Mouse (Mus musculus) embryonic facial prominence, embryonic 13.5 days (tissue): ENCODE results near the gene Leng8. TPM values are rescaled to one million over a fixed set of nuclear protein-coding genes. Genes with fewer than 3 reads are reported as not detected.
"Not testable (repeated sequence)": the region's sequence is repeated elsewhere in the genome, so short reads cannot be mapped to it uniquely, and the experiment has no call there.

Experiments used
- ATAC-seq: fragments of 200-750 bp; cut with Nextera tagmentation; 2 replicates; pipeline ENCODE4 v1.8.0; 2017; ENCODE audit warnings: low read depth; ENCODE audit not compliant: insufficient number of reproducible peaks, insufficient read depth, low FRiP score, low TSS enrichment
- H3K27ac ChIP-seq: fragments of 300-500 bp; sonication (generic); 2 replicates; pipeline ENCODE4 v1.5.1; 2015; ENCODE audit warnings: moderate library complexity, mild to moderate bottlenecking, inconsistent platforms
- H3K27me3 ChIP-seq: fragments of 300-500 bp; sonication (generic); 2 replicates; pipeline ENCODE4 v1.6.1; 2015; ENCODE audit warnings: mild to moderate bottlenecking, inconsistent platforms
- H3K36me3 ChIP-seq: fragments of 300-500 bp; sonication (generic); 2 replicates; pipeline ENCODE4 v1.6.1; 2015; ENCODE audit warnings: mild to moderate bottlenecking, inconsistent platforms
- H3K4me1 ChIP-seq: fragments of 300-500 bp; sonication (generic); 2 replicates; pipeline ENCODE4 v1.6.1; 2015; ENCODE audit warnings: inconsistent platforms
- H3K4me2 ChIP-seq: fragments of 300-500 bp; sonication (generic); 2 replicates; pipeline ENCODE4 v1.6.1; 2015; ENCODE audit warnings: moderate library complexity, mild to moderate bottlenecking, inconsistent platforms
- H3K4me3 ChIP-seq: fragments of 300-500 bp; sonication (generic); 2 replicates; pipeline ENCODE4 v1.5.1; 2015; ENCODE audit warnings: mild to moderate bottlenecking, inconsistent platforms
- H3K9ac ChIP-seq: fragments of 300-500 bp; sonication (generic); 2 replicates; pipeline ENCODE4 v1.6.1; 2015; ENCODE audit warnings: mild to moderate bottlenecking, inconsistent platforms
- H3K9me3 ChIP-seq: fragments of 300-500 bp; sonication (generic); 2 replicates; pipeline ENCODE4 v1.6.1; 2016; ENCODE audit warnings: inconsistent platforms
- WGBS: fragments of 180-500 bp; shearing (Covaris S2); methylation state at CpG from one replicate; pipeline ENCODE4 v1.1.7; 2015; ENCODE audit warnings: mixed read lengths; 5-methylcytosine and 5-hydroxymethylcytosine counted together
- polyA plus RNA-seq: library from polyadenylated mRNA; unstranded; fragments of >200 nt; fragmentation: Nextera tagmentation; extraction: Ambion mirVana; gene quantifications from 2 replicates; pipeline ENCODE4 v1.2.1, GENCODE M21; 2015

Leng8 gene
- polyA plus RNA-seq, 1 experiment from 2014 or later: 66.7 TPM

DNA sequence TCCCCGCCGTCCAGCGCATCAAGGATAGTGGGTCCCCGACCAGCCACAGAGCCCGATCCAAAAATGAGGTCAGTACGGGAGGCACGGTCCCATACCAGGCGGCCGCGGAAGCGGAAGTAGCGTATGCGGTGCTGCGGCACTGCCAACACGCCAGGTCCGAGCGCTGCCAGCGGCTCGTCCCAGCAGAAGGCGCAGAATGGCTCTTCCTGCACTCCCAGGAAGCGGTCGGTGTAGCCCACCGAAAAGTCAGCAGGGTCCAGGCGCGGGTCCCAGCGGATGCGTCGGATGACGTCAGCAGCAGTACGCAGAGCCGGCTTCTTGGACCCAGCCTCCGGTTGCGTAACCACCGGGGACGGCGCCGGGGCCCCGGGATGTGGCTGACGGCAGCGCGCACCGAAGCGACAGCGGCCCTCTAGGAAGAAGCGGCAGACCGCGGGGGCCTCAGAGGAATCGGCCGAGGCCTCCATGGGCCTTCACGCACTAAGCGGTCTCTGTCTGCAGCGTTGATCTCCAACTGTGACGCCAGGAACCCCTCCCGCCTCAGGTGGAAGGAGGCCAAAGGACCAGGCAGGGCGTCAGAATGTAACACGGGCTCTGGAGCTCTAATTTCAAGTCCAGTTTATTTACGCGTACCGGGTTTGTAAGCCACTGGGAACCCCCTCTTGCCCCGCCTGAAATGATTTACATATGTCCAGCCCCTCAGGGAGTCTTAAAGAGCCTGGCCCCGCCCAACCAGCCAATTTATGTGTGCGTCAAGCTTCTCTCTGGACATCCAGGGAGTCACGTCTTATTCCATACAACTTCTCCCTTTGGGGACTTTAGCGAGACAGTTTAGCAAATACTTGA, 12.6 kb downstream of the Leng8 start:
- Histone ChIP-seq H3K9me3 (no peaks in the 10 kb centered on the region), H3K27me3 (peaks cover 11% of the 10 kb centered on the region), H3K4me3 (peak overlapping the region; percentile 67), H3K36me3 (peaks cover 48% of the 10 kb centered on the region), H3K27ac (peak overlapping the region; percentile 92), H3K4me2 (peak overlapping the region; percentile 85), H3K4me1 (peaks cover 29% of the 10 kb centered on the region), H3K9ac (peak overlapping the region; percentile 83)
- under 1% methylated on average over 64 of the region's 64 CpGs for WGBS
- peak; percentile 67 for ATAC-seq

DNA sequence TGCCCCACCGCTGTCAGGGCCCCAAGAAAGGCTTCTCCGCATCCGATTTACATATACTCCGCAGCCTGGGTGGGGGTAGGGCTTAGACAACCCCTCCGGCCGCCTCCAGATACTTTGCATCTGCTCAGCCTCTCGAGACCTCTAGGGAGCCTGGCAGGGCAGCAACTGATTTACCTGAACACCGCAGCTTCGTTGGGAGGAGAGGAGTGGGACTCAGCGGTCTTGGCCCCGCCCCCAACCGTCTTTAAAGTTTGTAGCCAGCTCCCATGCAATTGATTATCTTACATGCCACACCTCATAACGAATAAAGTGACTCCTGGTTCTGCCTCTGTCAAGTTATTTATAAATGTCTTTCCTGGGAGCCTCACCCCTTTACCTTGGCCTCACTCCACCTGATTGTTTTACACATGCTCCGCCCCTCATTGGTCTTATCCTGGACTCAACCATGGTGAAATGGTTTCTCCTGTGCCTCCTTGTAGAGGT, 13.3 kb downstream of the Leng8 start, which contains the start of gene Leng9:
TSS of gene Leng9 (minus strand) at position 316 of the 483 bp plus-strand sequence.
- peak; percentile 3; the same call in 1 of the 2 replicates for ATAC-seq
- peak within 1 kb of the TSS; percentile 85 for H3K4me2 ChIP-seq
- no peaks in the 10 kb centered on the region for H3K9me3 ChIP-seq
- H3K9ac ChIP-seq: peak within 1 kb of the TSS; percentile 83
- H3K27ac ChIP-seq: peak within 1 kb of the TSS; percentile 92
- peaks cover 11% of the 10 kb centered on the region for H3K27me3 ChIP-seq
- H3K4me3 ChIP-seq: peak within 1 kb of the TSS; percentile 67
- H3K4me1 ChIP-seq: peaks cover 29% of the 10 kb centered on the region
- WGBS: 3% methylated on average over 14 of the region's 14 CpGs
- peaks cover 41% of the 10 kb centered on the region for H3K36me3 ChIP-seq

GRCm38 (mm10) chr7:4150811-4151221, 14.0 kb downstream of the Leng8 start:
- Histone ChIP-seq H3K4me3 (peak overlapping the region; percentile 67), H3K4me1 (peaks cover 29% of the 10 kb centered on the region), H3K27me3 (peaks cover 11% of the 10 kb centered on the region), H3K9ac (no peak overlapping the region), H3K9me3 (no peaks in the 10 kb centered on the region), H3K4me2 (peak overlapping the region; percentile 85), H3K27ac (no peak overlapping the region), H3K36me3 (peaks cover 34% of the 10 kb centered on the region)
- 25% methylated on average over 14 of the region's 14 CpGs for WGBS
- ATAC-seq: no peak

DNA sequence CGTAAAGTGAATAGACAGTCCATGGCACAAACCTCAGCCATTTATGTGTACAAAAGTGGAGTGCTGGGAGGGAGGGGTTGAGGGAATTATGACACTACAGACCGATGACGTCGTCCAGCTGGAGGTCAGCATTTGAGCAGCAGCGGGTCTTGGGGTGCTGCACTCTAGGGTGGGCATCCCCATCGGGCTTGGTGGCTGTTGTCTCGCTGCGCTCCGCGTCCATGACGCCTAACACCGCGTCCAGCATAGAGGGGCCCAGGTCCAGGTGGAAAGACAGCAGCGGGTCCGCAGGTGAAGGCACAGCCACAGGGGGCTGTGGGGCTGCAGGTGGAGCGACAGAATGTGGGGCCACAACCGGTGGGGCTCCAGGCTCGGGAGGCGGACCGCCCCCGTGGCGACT, 14.4 kb downstream of the Leng8 start:
- H3K27ac ChIP-seq: no peak overlapping the region
- H3K9ac ChIP-seq: no peak overlapping the region
- 0 out of 2 replicates have a peak overlapping the region, but pooled peaks have one; percentile 3 for H3K4me2 ChIP-seq
- peaks cover 11% of the 10 kb centered on the region for H3K27me3 ChIP-seq
- no peaks in the 10 kb centered on the region for H3K9me3 ChIP-seq
- peaks cover 29% of the 10 kb centered on the region for H3K4me1 ChIP-seq
- 33% methylated on average over 22 of the region's 22 CpGs for WGBS
- peaks cover 29% of the 10 kb centered on the region for H3K36me3 ChIP-seq
- H3K4me3 ChIP-seq: peak overlapping the region; percentile 67
- no peak for ATAC-seq

DNA sequence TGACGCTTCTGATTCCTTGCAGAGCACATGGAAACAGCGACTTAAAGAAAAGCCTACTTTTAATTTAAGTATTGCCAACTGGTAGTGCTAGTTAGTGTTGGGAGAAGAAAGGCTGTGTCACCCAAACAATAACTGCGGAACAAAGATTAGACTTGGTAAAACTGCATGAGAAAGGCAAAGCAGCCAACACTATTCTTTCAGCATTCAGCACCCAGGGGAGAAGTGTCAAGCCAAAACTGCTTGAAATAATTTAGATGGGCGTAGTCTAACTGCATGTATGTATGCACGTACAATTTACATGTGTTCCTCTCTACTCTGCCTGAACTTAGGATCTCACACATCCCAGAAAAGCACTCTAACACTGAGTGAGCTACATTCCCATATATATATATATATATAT, 17.5 kb downstream of the Leng8 start:
- H3K36me3 ChIP-seq: peaks cover 8% of the 10 kb centered on the region
- H3K9me3 ChIP-seq: no peaks in the 10 kb centered on the region
- ATAC-seq: no peak
- H3K27me3 ChIP-seq: peaks cover 11% of the 10 kb centered on the region
- no peak overlapping the region for H3K4me2 ChIP-seq
- H3K27ac ChIP-seq: no peak overlapping the region
- H3K4me3 ChIP-seq: no peak overlapping the region
- H3K9ac ChIP-seq: no peak overlapping the region
- 76% methylated on average over 5 of the region's 5 CpGs for WGBS
- peaks cover 12% of the 10 kb centered on the region for H3K4me1 ChIP-seq

DNA sequence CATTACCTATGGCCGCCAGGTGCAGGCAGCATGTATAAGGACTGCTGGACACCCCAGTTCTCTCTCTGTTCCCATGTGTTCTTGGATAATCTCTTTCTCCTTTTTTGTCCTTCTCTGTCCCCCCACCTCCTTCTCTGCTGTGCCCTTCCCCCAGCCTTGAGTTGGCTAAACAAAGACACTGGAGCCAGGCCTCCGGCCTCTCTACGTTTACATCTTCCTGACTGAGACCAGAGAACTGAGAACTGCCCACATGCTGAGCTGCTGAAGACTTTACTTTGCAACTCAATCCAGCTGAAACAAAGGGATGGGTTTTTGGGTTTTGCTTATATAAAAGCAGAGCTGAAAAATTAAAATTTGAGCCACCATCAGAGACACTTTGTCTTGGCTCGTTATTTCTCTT, 18.1 kb downstream of the Leng8 start:
- H3K9me3 ChIP-seq: no peaks in the 10 kb centered on the region
- 56% methylated on average over 4 of the region's 4 CpGs for WGBS
- no peak overlapping the region for H3K27ac ChIP-seq
- H3K4me1 ChIP-seq: peaks cover 8% of the 10 kb centered on the region
- no peak for ATAC-seq
- no peak overlapping the region for H3K4me2 ChIP-seq
- no peak overlapping the region for H3K9ac ChIP-seq
- H3K36me3 ChIP-seq: peaks cover 8% of the 10 kb centered on the region
- H3K27me3 ChIP-seq: peaks cover 11% of the 10 kb centered on the region
- no peak overlapping the region for H3K4me3 ChIP-seq

DNA sequence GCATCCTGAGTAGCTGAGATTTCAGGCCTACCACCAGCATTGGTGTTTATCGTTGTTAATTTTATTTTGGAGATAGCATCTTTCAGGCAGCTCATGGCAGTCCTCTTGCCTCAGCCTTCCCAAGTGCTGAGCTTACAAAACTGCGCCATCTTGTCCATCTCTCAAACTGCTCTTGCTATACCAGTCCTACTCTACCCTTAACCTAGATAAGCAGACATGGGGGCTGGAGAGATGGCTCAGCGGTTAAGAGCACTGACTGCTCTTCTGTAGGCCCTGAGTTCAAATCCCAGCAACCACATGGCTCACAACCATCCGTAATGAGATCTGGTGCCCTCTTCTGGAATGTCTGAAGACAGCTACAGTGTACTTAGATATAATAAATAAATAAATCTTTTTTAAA, 24.8 kb downstream of the Leng8 start:
- ATAC-seq, H3K9me3 ChIP-seq, H3K27ac ChIP-seq, H3K27me3 ChIP-seq, H3K4me3 ChIP-seq, H3K9ac ChIP-seq, H3K4me2 ChIP-seq, H3K36me3 ChIP-seq: not testable (repeated sequence)
- WGBS: 89% methylated on average over 4 of the region's 4 CpGs
- peaks cover 21% of the 10 kb centered on the region for H3K4me1 ChIP-seq

- H3K9ac ChIP-seq: peak overlapping the region; percentile 76
- H3K27ac ChIP-seq: peak overlapping the region; percentile 91
- H3K27me3 ChIP-seq: no peaks in the 10 kb centered on the region
- peak; percentile 59; the same call in 1 of the 2 replicates for ATAC-seq
- 2% methylated on average over 11 of the region's 11 CpGs for WGBS
- H3K9me3 ChIP-seq: no peaks in the 10 kb centered on the region
- peaks cover 21% of the 10 kb centered on the region for H3K4me1 ChIP-seq
- 0 out of 2 replicates have a peak, but pooled peaks cover 4% of the 10 kb centered on the region for H3K36me3 ChIP-seq
- H3K4me2 ChIP-seq: peak overlapping the region; percentile 88
- H3K4me3 ChIP-seq: peak overlapping the region; percentile 69
These were observed 26.8 kb downstream of the Leng8 start for GRCm38 (mm10) chr7:4163571-4164072.

DNA sequence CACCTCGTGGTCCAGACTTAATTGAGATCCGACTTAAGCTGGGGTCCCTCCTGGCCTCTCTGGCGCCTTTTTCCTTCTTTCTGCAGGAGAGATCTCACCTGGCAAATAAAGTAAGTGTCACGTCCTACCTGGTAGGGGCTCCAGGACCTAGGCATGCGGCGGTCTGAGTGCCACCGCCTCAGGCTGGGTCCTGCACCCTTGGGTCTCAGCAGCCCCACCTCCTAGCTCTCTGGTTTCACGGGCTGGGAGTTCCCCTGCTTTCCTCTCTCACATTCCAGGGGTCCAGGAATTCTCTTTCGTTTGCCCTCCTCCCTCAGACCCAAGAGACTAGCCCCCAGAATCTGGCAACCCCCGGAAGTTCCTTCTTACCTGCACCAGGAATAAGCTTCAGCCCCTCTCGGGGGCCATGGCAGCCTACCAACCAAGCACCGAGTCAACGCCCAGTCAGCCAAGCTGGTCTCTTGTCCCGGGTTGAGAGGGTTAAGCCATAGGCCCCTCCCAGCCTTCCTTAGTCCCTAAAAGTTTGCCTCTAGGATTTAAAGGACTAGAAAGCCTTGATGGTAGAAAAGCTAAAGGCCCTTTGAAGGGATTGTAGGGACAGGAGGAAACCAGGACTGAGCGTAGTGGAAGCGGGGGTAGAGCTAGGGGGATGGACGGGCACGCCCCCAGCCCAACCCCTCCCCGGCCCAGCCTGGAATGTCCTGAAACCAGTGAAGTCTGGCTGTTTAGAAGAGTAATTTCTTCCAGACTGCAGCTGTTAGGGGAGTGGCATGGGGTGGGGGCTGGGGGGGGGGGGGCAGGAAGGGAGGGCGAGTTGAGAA, 27.5 kb downstream of the Leng8 start, which contains the start of gene Cdc42ep5:
TSS of gene Cdc42ep5 (minus strand) at position 771 of the 821 bp plus-strand sequence.
- Histone ChIP-seq H3K36me3 (0 out of 2 replicates have a peak, but pooled peaks cover 4% of the 10 kb centered on the region), H3K4me2 (peak within 1 kb of the TSS; percentile 88), H3K27ac (peak within 1 kb of the TSS; percentile 91), H3K4me3 (peak within 1 kb of the TSS; percentile 69), H3K9me3 (no peaks in the 10 kb centered on the region), H3K9ac (peak within 1 kb of the TSS; percentile 76), H3K4me1 (peaks cover 21% of the 10 kb centered on the region), H3K27me3 (no peaks in the 10 kb centered on the region)
- peak; percentile 90 for ATAC-seq
- 0% methylated on average over 19 of the region's 20 CpGs for WGBS

- Histone ChIP-seq H3K4me2 (peak overlapping the region; percentile 88), H3K36me3 (0 out of 2 replicates have a peak, but pooled peaks cover 4% of the 10 kb centered on the region), H3K4me3 (peak overlapping the region; percentile 69), H3K9ac (peak overlapping the region; percentile 11; the same call in 1 of the 2 replicates), H3K9me3 (no peaks in the 10 kb centered on the region), H3K4me1 (peaks cover 21% of the 10 kb centered on the region), H3K27me3 (no peaks in the 10 kb centered on the region), H3K27ac (peak overlapping the region; percentile 91)
- ATAC-seq: no peak
- WGBS: 13% methylated on average over 3 of the region's 3 CpGs
These were observed 28.4 kb downstream of the Leng8 start for GRCm38 (mm10) chr7:4165286-4165685.

- Histone ChIP-seq H3K4me1 (peaks cover 21% of the 10 kb centered on the region), H3K27me3 (no peaks in the 10 kb centered on the region), H3K9ac (no peak overlapping the region), H3K4me3 (no peak overlapping the region), H3K4me2 (no peak overlapping the region), H3K9me3 (no peaks in the 10 kb centered on the region), H3K27ac (no peak overlapping the region), H3K36me3 (no peaks in the 10 kb centered on the region)
- ATAC-seq: no peak
These were observed 30.3 kb downstream of the Leng8 start for GRCm38 (mm10) chr7:4167098-4167497.
